Mouse (Mus musculus): ENCODE results near the gene Ank.
"Not testable (repeated sequence)": the region's sequence is repeated elsewhere in the genome, so short reads cannot be mapped to it uniquely, and the experiment has no call there.

The Ank gene

DNA sequence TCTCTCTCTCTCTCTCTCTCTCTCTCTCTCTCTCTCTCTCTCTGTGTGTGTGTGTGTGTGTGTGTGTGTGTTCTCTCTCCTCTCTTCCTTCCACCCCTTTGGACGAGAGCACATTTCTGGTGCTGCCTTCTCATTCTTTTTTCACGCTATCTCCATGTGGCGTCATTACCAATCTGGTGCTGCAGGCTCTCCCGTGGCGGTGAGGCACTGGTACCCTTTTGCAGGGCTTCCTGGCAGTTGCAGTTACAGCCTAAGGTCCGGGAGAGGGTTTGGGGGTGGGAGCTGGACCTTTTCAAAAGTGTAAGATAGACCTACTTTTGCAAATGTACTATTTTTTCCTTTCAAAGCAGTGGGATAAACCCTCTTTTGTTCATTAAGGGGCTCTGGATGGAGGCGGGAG, 1.2 kb downstream of the Ank start:
- no peak for DNase-seq

DNA sequence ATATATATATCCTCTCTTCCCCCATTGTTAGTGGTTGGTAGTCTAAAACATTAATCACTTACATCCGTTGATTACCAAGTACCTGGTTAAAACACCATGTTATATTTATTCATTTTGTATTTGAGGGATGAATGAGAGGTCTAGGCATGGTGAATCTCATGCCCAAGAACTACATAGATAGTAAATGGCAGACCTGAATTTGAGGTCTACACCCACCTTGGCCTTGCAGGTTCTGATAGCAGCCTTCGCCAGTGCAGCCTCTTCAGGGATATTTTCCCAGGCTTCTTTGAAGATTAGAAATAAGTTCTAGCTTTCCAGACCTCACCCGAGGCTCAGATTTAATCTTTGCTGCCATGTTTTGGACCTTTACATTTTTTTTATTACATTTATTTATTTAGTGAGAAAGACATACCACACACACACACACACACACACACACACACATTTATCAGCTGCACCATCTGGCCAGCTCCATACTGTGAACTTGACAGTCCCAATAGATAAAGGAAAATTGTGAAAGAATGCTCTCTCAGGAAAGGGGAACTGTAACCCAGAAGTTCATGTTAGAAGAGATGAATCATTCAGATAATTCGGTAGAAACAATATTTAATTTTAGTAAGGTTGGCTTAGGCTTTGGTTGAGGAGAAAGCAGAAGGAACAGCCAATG, 2.5 kb downstream of the Ank start:
- DNase-seq: no peak

DNA sequence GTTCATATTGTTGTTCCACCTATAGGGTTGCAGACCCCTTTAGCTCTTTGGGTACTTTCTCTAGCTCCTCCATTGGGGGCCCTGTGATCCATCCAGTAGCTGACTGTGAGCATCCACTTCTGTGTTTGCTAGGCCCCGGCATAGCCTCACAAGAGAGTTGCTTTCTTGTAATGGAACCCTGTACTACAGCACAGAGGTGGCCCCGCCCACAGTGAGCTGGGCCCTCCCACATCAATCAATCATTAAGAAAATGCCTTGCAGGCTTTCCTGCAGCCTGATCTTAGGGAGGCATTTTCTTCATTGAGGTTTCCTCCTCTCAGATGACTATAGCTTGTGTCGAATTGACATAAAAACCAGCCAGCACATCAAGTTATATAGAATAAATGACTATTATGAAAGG, 3.9 kb downstream of the Ank start:
- DNase-seq: not testable (repeated sequence)

DNA sequence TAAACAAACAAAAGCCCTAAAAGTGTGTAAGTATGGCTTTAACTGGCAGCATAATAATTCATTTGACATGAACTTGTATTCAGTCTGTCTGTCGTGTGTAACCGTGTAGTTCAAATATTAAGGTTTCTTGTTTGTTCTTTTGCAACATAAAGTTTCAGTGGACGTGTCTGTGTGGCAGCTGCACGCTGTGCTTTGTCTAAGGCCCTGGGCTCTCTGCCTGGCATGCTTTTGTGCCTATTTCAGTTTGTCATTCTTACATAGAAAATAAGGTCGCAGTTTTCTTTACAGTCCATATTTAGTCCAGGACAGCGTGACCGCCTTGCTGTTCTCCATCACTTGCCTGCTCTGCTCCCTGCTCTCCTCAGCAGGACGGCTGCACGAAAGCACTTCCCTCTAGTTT, 5.8 kb downstream of the Ank start:
- no peak for DNase-seq

DNA sequence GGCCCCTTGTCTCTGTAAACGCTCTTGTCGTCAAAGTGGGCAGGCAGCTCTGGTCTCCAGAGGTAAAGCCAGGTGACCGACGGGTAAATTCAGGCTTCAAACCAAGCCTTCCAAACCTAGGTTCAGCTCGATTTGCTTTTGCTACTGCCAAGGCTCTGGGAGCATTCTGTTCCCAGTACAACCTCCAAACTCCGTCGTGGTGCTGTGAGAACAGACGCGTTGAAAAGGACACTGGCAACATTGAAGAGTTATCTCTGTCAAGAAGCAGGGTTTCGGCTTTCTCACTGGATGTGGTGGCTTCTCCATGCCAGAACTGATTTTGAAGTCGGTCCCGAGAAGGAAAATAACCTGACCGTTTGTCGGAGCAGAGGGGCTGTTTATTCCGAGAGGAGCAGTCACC, 9.5 kb downstream of the Ank start:
- DNase-seq: no peak

DNA sequence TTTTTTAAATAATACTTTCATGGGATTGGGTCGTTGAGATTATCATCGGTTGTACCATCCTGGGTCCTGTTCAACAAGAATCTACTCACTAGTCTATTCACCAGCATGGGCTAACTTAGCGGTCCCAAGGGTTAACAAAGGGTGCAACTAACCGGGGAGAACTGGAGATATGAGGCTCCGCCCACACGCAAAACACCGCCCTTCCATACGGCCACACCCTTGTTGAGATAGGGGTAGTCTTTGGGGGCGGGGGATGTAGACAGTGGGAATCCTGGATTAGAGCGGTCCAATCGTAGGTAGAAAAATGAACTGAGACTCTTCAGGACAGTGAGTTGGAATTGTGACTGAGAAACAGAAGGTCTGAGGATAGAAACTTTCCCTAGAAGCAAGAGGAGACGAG, 10.2 kb downstream of the Ank start:
- no peak for DNase-seq

DNA sequence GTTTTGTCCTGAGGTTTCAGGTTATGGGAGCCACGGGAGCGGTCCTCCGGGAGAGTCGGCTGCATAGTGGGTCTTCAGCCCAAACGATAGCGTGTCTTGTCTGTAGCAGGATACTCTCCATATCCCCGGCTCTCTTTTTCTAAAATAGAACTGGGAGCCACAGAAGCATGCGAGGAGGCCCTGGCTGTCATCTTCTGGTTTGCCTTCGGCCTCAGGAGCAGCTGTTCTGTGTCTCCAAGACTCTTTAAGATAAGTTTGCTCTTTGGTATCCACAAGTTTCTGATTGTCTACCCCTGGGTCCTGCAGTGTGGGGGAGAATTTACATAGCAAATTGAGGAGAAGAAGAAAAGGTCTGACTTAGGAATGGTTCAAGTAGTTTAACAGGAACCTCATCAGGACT, 10.7 kb downstream of the Ank start:
- no peak for DNase-seq

DNA sequence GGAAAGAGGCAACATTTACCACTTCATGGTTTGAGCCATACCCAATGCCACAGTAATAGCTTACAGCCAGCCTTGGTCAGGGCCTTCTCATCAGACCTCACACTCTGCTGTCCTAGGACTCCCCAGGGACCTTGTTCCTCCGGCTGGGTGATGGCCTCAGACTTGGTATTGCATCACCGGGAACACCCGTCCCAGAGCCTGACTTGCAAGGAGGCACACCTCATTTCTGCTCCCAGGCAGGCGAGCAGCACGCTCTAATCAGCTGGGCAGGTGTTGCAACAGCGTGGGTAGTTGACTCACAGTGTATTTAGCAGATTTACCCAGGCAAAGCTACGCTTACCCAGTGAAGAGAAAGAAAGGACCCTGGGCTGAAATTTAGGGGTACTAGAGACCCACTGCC, 11.2 kb downstream of the Ank start:
- no peak for DNase-seq

DNA sequence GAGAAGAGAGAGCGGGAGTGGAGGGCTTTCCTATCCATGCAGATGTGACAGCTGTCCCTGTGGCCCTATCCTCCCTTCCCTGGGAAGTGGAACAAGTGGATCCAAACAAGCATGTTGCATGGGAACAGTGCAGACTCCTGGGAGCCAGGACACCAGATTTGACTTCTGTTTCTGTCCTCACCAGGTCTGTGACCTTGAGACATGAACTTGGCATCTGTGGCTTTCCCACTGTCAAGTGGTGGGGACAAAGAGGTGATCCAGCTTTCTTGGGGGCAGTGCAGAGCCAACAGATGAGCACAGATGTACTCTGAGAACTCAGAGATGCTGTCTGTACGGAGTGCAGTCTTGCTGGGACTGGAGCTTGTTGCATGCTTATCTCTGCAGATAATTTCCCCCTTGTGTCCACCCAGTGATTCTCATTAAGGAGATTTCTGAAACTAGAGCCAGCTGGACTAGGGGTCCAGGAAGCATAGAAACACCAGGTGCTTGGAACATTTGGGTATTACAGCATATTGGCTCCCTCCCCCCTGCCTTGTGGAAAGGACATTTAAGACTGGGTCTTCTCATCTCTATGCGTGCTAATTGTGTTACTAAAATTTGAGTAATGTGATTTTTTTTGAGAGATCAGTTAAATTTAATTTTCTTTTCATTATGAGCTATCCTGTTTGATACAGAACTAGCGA, 14.0 kb downstream of the Ank start:
- DNase-seq: no peak

DNA sequence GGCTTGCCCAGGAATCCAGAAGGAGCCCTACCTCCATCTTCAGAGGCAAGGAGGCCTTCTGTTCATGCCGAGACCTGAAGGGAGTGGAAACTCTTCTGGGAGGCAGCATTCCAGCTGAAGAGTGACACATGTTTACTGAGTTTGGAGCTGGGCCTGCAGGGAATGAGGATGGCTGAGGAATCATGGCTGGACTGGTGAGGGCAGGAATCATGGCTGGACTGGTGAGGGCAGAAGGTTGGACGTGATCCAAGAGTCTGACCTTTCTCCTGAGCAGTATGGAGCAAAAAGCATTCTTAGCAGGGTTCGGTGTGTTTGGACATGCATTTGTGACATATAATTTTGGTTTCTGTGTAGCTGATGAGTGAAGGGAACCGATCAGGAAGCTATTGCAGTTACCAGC, 15.5 kb downstream of the Ank start:
- no peak for DNase-seq

DNA sequence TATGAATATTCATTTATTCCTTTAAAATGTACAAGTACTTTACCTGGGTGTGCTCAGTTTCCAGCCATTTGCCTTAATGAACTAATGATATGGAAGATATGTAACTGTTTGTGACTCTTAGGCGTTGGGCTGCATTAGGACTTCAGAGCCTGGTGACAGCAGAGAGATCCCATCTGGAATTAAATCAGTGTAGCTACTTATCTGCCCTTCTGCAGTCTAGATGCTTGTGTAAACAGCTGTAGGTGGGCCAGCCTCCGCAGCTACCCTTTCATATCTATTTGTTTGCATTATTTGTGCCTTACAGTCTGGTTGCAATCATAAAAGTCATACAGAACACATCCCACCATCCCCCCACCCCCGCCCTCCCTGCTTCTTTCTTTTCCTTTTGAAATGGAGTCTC, 16.7 kb downstream of the Ank start:
- DNase-seq: no peak

DNA sequence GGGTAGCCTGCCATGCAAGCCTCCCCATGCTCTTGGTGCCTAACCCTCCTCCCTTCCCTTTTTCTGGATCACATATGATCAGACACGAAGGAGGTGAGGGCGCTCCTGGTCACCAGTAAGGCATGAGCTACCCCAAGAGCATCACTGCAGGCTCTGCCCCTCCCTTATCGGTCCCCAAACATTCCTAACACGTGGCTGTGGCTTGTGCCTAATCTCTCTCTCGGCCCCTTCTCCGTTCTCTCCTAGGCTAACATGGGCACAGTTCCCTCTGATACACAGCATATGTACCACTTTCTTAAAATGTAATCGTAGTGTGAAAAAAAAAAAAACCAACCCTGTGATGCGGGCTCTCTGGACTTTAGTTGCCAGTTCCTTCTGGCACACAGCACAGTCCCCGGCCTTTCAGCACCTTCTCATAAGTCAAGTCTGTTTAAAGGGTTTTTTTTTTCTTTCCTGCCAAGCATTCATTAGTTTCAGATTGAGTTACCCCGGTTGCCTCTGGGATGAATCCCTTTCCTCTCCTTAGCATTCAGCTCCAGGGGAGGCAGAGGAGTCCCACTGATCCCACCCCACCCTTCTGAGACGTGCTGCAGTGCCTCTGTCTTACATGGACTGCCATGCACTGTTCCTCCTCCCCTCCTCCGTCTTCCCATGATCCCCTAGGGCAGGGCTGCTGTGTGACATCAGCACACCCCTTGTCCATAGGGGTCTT, 19.2 kb downstream of the Ank start:
- DNase-seq: no peak

DNA sequence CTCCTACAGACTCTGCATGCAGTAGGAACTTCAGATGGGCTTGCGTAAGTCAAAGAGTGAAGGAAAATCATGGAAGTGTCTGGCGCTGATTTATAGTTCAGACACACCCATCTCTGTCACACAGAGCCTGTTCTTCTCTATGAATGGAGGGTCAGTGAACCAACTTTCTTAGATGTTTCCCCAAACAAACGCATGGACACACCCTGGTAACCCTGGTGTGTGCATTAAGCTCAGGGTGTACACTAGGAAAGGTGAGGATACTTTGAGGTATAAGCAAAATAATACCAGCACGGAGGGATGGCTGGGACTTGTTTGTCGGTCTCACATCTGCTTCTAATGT, 19.8 kb downstream of the Ank start:
- DNase-seq: no peak

DNA sequence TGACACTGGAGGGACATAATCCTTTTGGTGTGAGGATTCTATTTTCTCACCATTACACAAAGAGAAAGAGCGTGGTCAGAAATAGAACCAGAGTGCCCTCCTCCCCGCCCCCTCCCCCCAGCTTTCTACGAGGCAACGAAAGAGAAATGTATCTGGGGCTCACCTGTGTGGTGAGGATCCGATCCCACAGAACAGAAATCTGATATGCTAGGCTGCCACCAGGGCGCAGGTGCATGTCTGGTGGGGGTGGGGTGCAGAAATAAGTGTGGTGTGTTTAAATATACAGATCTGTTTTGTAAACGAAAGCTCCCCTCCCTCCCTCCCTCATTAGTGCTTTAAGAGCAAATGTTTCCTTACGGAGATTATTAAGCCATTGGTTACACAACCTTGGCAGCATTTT, 20.6 kb downstream of the Ank start:
- DNase-seq: no peak

DNA sequence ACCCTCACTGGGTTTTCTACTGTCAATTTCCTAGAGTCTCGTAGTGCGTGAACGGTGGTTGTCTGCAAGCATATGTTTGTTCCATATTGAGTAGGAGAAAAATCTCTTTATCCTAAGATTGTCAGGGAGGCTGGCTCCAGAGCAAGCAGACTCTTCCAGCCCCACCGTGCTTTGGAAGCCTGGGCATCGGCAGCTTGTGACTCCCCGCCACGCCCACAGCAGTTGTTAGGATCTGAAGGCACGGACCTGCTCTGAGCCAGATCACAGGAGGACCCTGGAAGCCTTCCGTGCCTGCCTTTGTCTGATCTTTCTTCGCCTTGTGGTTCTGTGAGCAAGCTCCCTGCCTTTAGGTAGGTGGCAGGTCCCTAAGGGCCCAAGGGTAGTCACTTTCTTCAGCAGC, 21.6 kb downstream of the Ank start:
- DNase-seq: no peak

DNA sequence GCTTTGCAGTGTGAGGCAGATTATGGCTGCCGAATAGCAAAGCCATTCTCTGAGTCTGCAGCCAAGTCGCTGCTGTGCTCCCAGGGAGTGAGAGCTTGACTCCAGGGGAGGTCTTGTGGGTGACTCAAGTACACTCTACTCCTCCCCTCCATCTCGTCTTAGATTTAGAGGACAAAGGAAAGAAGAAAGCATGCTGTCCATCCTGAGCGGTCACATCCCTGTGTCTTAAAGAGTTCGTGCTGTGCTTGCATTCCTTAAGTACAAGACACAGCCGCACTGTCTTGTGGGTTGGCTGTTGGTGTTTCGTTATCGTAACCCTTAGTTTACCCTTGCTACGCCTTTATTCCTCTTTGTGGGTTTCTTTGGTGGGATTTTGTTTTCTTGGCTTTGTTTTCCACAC, 24.2 kb downstream of the Ank start:
- no peak for DNase-seq

DNA sequence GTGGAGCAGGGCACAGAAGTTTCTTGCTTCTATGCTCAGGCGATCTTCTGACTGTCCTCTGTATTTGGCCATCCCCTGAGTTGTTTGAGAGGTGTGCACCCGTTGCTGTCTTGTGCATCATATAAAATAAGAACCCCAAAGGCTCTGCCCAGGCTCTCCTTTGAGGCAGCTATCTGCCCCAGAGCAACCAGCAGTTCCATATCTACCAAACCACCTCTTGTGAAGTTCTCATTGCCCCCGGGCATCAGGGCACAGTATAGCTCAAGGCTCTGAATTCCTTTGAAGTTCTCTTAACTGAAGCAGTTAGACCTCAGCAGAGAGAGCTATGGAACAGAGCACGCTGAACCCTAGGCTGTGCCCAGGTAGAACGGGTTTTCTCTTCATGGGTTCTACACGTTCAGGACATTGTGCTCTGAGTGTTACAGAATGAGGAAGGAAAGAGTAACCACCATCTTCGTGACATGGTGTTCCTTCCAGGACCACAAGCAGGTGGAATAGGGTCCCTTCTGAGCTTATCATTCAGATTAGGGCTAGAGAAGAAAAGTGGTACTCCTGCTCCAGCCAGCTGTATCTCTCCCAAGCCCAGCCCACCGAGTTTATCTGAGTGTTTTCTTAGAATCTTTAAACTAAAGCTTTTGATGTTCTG, 25.1 kb downstream of the Ank start:
- no peak for DNase-seq

DNA sequence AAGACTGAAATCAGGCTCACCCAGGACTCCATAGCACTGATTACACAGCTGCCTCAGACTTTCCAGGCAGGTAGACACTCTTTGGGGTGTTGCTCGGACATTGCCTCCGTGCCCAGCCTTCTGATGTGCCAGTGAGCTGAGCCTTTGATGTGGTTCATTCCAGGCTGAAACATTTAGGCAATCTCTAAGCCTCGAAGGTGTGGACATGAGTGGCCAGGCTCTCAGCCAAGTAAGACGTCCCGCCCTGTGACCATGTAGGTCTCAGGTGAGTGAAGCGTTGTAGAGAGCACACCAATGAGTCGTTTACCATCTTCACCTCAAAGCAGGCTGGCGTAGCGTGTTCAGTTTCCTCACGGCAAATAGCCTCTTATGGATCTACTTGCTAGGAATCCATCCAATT, 25.7 kb downstream of the Ank start:
- DNase-seq: no peak

DNA sequence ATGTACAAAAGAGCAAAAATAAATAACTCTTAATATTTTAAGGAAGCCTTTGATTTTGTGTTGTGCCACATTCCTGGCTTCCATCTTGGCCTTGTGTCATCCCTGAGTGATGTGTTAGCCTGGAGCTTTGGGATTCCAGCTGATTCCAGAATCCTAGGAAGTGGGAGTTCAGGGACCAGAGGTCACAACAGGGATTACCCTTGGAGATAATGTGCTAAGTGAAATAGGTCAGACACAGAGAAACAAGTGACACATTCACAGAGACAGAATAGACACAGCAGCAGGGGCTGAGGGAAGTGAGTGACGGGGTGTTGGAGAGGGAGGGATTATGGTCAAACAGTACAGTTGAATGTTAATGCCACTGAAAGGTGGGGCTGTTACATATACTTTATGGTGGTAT, 26.3 kb downstream of the Ank start:
- no peak for DNase-seq

DNA sequence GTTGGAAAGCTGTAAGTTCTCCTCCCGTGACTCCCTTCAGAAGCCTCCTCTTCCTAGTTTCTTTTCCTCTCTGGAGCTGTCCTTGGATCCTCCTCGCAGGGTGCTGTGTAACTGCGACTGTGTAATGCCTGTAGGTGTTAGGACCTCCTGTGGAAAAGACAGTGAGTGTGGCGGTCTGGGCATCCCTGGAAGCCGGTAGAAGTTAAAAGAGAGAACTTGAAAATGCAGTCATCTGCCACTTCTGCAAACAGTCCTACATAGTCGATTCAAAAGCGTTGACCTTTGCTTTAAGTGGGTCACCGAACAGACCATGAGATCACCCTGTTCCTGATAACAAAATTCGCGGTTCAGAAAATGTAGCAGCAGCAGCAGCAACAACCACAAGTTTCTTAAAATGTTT, 27.0 kb downstream of the Ank start:
- no peak for DNase-seq

DNA sequence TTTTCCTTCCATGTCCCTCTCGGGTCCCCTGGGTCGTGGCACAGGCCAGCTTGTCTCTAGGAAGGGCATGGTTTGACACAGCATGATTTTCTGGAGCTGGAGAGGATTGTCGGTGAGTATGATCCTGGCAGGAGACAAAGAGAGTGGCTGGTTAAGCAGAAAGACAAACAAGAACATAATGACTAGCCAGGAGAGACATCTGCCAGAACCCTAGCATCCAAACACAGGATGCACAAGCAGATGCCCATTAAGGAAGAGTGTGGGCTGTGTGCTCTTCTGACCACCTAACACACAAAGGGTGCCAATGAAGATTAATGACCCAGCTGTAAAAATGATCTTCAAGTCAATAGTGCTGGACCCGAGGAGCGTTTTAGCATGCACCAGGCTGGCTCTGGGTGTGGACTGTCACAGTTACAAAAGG, 29.5 kb downstream of the Ank start:
- DNase-seq: no peak

DNA sequence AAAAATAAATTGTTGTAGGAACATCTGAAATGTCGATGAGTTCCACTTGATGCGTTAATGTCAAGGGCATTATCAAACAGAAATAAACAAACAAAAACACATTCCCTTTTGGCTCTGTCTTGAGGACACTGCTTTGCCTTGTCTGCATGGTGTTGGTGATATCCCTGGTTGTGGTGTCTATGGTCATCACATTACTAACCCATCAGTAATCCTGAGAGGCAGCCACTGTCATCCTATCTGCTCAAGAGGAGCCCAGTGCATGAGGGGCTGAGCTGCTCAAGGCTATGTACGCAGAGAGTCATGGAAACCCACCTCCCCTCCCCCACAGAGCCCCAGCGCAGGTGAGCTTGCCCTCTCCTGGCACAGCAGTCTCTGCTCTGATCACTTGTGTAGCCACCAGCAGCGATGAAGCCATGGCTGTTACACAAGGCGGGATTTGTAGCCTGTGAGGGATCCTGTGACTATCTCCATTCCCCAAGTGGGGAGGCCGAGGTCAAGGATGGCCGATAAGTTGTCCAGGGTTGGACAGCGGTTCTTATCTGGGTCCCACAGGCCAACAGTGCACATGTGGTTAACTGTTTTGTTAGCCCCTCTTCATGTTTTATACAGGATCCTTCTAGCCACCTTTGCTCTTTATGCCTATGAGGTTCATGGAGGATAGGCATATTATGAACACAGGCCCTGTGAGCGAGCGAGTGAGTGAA, 30.3 kb downstream of the Ank start:
- DNase-seq: no peak

DNA sequence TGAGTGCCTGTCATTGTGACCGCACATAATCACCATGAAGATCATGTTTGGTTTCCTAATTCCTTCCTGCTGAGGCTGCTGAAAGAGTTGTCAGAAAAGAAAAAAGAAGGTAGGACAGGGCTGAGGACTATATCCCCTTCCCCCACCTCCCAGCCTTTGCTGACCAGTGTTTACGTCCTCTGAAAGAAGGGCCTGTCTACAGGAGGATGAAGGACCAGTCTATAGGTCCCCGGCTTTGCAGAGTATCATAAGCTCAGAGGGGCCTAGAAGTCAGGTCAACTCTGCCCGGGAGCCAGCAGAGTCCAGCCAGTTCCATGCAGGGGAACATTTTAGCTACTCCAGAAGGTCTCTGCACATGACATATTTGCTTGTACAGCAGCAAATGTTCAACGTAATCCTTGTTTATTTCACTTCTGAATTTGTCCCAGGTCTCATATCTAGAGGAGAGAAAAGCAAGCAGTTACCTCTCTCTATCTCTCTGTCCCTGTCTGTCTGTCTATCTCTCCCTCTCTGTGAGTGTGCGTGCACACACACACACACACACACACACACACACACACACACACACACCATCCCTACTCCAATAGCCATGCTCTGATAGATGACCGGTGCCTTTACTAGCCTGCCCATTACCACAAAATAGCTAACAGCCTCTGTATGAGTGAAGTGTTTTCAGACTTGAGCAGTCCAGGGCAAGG, 31.0 kb downstream of the Ank start:
- no peak for DNase-seq
